Mouse (Mus musculus): Measurements from ENCODE around the gene Ngfr. TPM values are rescaled to one million over a fixed set of nuclear protein-coding genes. Genes with fewer than 3 reads are reported as not detected.

Gene Ngfr
- polyA plus RNA-seq, 1 experiment from 2014 or later, result 17.6 TPM

- no peak for DNase-seq (ENCODE audit: low spot score)
- H3K36me3 ChIP-seq (ENCODE audit: control insufficient read depth, insufficient read depth, low read length), result no peaks in the 10 kb centered on the region
- H3K4me3 ChIP-seq (ENCODE audit: low read depth, low read length), result no peak overlapping the region
- no peaks in the 10 kb centered on the region for H3K27me3 ChIP-seq (replicated peaks; ENCODE audit: control insufficient read depth, insufficient read depth, low read length)
- no peak overlapping the region for H3K9ac ChIP-seq (ENCODE audit: low read length)
- no peak overlapping the region for H3K27ac ChIP-seq (ENCODE audit: low read depth)
- H3K4me2 ChIP-seq (ENCODE audit: low read length), result no peak overlapping the region
- no peak for ATAC-seq (replicated peaks; ENCODE audit: low FRiP score, low TSS enrichment, low read depth)
- 82% methylated on average over 12 of the region's 12 CpGs for WGBS
- no peaks in the 10 kb centered on the region for H3K9me3 ChIP-seq (ENCODE audit: control insufficient read depth, low read length)
- no peaks in the 10 kb centered on the region for H3K4me1 ChIP-seq (replicated peaks; ENCODE audit: control insufficient read depth, insufficient read depth, low read length)
Observed at GRCm38 (mm10) chr11:95550301-95551021, 37.1 kb downstream of the Ngfr start.

GRCm38 (mm10) chr11:95546021-95546782, 41.3 kb downstream of the Ngfr start:
- Histone ChIP-seq H3K4me3 (ENCODE audit: low read depth, low read length) (no peak overlapping the region), H3K4me1 (replicated peaks; ENCODE audit: control insufficient read depth, insufficient read depth, low read length) (peaks cover 4% of the 10 kb centered on the region), H3K9me3 (ENCODE audit: control insufficient read depth, low read length) (no peaks in the 10 kb centered on the region), H3K27ac (ENCODE audit: low read depth) (no peak overlapping the region), H3K9ac (ENCODE audit: low read length) (no peak overlapping the region), H3K27me3 (replicated peaks; ENCODE audit: control insufficient read depth, insufficient read depth, low read length) (no peaks in the 10 kb centered on the region), H3K36me3 (ENCODE audit: control insufficient read depth, insufficient read depth, low read length) (no peaks in the 10 kb centered on the region), H3K4me2 (ENCODE audit: low read length) (no peak overlapping the region)
- WGBS, result 61% methylated on average over 10 of the region's 10 CpGs
- DNase-seq (ENCODE audit: low spot score), result no peak
- ATAC-seq (replicated peaks; ENCODE audit: low FRiP score, low TSS enrichment, low read depth), result no peak

GRCm38 (mm10) chr11:95544546-95545327, 42.8 kb downstream of the Ngfr start:
- Histone ChIP-seq H3K9me3 (ENCODE audit: control insufficient read depth, low read length) (no peaks in the 10 kb centered on the region), H3K4me3 (ENCODE audit: low read depth, low read length) (no peak overlapping the region), H3K9ac (ENCODE audit: low read length) (no peak overlapping the region), H3K36me3 (ENCODE audit: control insufficient read depth, insufficient read depth, low read length) (no peaks in the 10 kb centered on the region), H3K4me1 (replicated peaks; ENCODE audit: control insufficient read depth, insufficient read depth, low read length) (peaks cover 13% of the 10 kb centered on the region), H3K4me2 (ENCODE audit: low read length) (no peak overlapping the region), H3K27ac (ENCODE audit: low read depth) (no peak overlapping the region), H3K27me3 (replicated peaks; ENCODE audit: control insufficient read depth, insufficient read depth, low read length) (no peaks in the 10 kb centered on the region)
- DNase-seq (ENCODE audit: low spot score) (no peak), ATAC-seq (replicated peaks; ENCODE audit: low FRiP score, low TSS enrichment, low read depth) (no peak)
- 89% methylated on average over 8 of the region's 8 CpGs for WGBS

GRCm38 (mm10) chr11:95540637-95541385, 46.7 kb downstream of the Ngfr start:
- H3K27ac ChIP-seq (ENCODE audit: low read depth), result no peak overlapping the region
- no peak; the same call in 1 of the 2 replicates for ATAC-seq (replicated peaks; ENCODE audit: low FRiP score, low TSS enrichment, low read depth)

GRCm38 (mm10) chr11:95538378-95539104, 49.0 kb downstream of the Ngfr start:
- Histone ChIP-seq H3K9ac (ENCODE audit: low read length) (no peak overlapping the region), H3K4me1 (replicated peaks; ENCODE audit: control insufficient read depth, insufficient read depth, low read length) (peaks cover 13% of the 10 kb centered on the region), H3K27ac (ENCODE audit: low read depth) (no peak overlapping the region), H3K4me3 (ENCODE audit: low read depth, low read length) (no peak overlapping the region), H3K9me3 (ENCODE audit: control insufficient read depth, low read length) (no peaks in the 10 kb centered on the region), H3K36me3 (ENCODE audit: control insufficient read depth, insufficient read depth, low read length) (no peaks in the 10 kb centered on the region), H3K27me3 (replicated peaks; ENCODE audit: control insufficient read depth, insufficient read depth, low read length) (0 out of 2 replicates have a peak, but pooled peaks cover under 1% of the 10 kb centered on the region), H3K4me2 (ENCODE audit: low read length) (no peak overlapping the region)
- 80% methylated on average over 15 of the region's 15 CpGs for WGBS
- ATAC-seq (replicated peaks; ENCODE audit: low FRiP score, low TSS enrichment, low read depth) (no peak), DNase-seq (ENCODE audit: low spot score) (no peak)

More at GRCm38 (mm10) chr11:95540637-95541385, 46.7 kb downstream of the Ngfr start:
- Histone ChIP-seq H3K27me3 (replicated peaks; ENCODE audit: control insufficient read depth, insufficient read depth, low read length) (no peaks in the 10 kb centered on the region), H3K9me3 (ENCODE audit: control insufficient read depth, low read length) (no peaks in the 10 kb centered on the region), H3K9ac (ENCODE audit: low read length) (0 out of 2 replicates have a peak overlapping the region, but pooled peaks have one; percentile 3), H3K4me2 (ENCODE audit: low read length) (peak overlapping the region; percentile 37), H3K4me3 (ENCODE audit: low read depth, low read length) (peak overlapping the region; percentile 2; the same call in 1 of the 2 replicates), H3K4me1 (replicated peaks; ENCODE audit: control insufficient read depth, insufficient read depth, low read length) (peaks cover 13% of the 10 kb centered on the region), H3K36me3 (ENCODE audit: control insufficient read depth, insufficient read depth, low read length) (no peaks in the 10 kb centered on the region)
- no peak for DNase-seq (ENCODE audit: low spot score)
- WGBS, result 19% methylated on average over 18 of the region's 18 CpGs

- H3K4me2 ChIP-seq (ENCODE audit: low read length), result no peak overlapping the region; the same call in 1 of the 2 replicates
- no peaks in the 10 kb centered on the region for H3K4me1 ChIP-seq (replicated peaks; ENCODE audit: control insufficient read depth, insufficient read depth, low read length)
- peak; percentile 87 for ATAC-seq (replicated peaks; ENCODE audit: low FRiP score, low TSS enrichment, low read depth)
- no peak overlapping the region for H3K27ac ChIP-seq (ENCODE audit: low read depth)
- no peak overlapping the region for H3K9ac ChIP-seq (ENCODE audit: low read length)
- WGBS, result 22% methylated on average over 24 of the region's 24 CpGs
- H3K36me3 ChIP-seq (ENCODE audit: control insufficient read depth, insufficient read depth, low read length), result no peaks in the 10 kb centered on the region
- no peaks in the 10 kb centered on the region for H3K9me3 ChIP-seq (ENCODE audit: control insufficient read depth, low read length)
- H3K4me3 ChIP-seq (ENCODE audit: low read depth, low read length), result no peak overlapping the region
- peak; percentile 97 for DNase-seq (ENCODE audit: low spot score)
- H3K27me3 ChIP-seq (replicated peaks; ENCODE audit: control insufficient read depth, insufficient read depth, low read length), result 0 out of 2 replicates have a peak, but pooled peaks cover 4% of the 10 kb centered on the region
Observed at GRCm38 (mm10) chr11:95533484-95534160, 53.9 kb downstream of the Ngfr start.

GRCm38 (mm10) chr11:95532353-95533072, 55.0 kb downstream of the Ngfr start:
- DNase-seq (ENCODE audit: low spot score), result no peak
- 69% methylated on average over 13 of the region's 13 CpGs for WGBS
- no peak overlapping the region for H3K4me3 ChIP-seq (ENCODE audit: low read depth, low read length)

More at GRCm38 (mm10) chr11:95532353-95533072, 55.0 kb downstream of the Ngfr start:
- no peaks in the 10 kb centered on the region for H3K9me3 ChIP-seq (ENCODE audit: control insufficient read depth, low read length)
- no peak overlapping the region for H3K4me2 ChIP-seq (ENCODE audit: low read length)
- H3K9ac ChIP-seq (ENCODE audit: low read length), result no peak overlapping the region
- ATAC-seq (replicated peaks; ENCODE audit: low FRiP score, low TSS enrichment, low read depth), result no peak
- H3K36me3 ChIP-seq (ENCODE audit: control insufficient read depth, insufficient read depth, low read length), result no peaks in the 10 kb centered on the region
- H3K27ac ChIP-seq (ENCODE audit: low read depth), result no peak overlapping the region
- 0 out of 2 replicates have a peak, but pooled peaks cover 4% of the 10 kb centered on the region for H3K27me3 ChIP-seq (replicated peaks; ENCODE audit: control insufficient read depth, insufficient read depth, low read length)
- H3K4me1 ChIP-seq (replicated peaks; ENCODE audit: control insufficient read depth, insufficient read depth, low read length), result no peaks in the 10 kb centered on the region
